Mouse (Mus musculus): ENCODE measurements around the gene 4833420G17Rik. TPM values are rescaled to one million over a fixed set of nuclear protein-coding genes. Genes with fewer than 3 reads are reported as not detected.
A peak's percentile ranks its signal among the peaks of the same experiment; 100 is the strongest.

Gene 4833420G17Rik
- polyA plus RNA-seq (2012; rRNA removed), result 22.3 and 23.3 TPM in 2 replicates

DNA sequence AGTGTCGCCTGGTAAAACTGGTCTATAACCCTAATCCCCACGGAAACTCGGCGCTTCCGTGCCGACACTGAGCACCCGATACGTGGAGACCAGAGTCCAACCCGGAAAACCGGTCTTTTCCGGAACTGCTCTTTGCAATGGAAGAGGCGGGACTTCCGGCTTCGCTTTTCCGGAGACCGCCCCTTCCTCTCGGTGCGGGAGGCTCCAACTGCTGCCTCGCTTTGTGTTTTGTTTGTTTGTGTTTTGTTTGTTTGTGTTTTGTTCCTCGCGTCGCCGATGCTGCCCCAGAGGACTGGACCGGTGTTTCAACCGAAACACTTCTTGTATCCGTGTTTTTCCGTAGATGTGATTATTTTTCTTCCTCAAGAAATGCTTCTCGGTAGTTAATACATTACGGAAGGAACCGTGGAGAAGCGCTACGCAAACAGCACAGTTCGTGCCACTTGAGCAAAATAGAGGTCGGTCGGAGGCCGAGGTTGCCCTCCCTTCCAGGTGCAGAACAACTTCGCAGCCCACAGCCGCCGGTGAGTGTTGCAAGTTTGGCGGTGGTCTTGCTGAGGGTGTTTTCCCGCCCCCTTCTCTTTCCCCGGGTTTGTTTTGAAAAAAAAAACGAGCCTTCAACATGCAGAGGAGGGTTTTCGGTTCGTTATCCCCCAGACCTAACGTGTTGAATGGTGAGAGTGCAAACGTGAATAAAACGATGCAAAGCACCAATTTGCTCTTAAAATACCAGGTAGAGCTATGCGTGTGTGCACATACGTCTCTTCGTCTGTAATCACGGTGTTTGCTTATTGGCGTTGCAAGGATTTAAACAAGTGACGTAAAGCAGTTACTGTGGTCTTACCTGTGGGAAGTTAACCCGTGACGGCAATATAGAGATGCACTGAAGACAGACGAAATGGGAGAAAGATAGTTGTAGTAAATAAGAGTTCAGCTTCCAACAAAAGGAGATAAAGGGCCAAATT is at the start of gene 4833420G17Rik:
TSS of gene 4833420G17Rik (plus strand) at position 173 of the 965 bp plus-strand sequence.
- WGBS, result 15% methylated on average over 57 of the region's 57 CpGs
- Histone ChIP-seq H3K4me1 (ENCODE audit: control insufficient read depth, insufficient read depth, low read length) (peaks cover 8% of the 10 kb centered on the region), H3K4me3 (ENCODE audit: insufficient read depth, low read depth, low read length) (peak within 1 kb of the TSS; percentile 67), H3K27me3 (replicated peaks; ENCODE audit: control insufficient read depth, insufficient read depth, low read length) (no peaks in the 10 kb centered on the region), H3K36me3 (ENCODE audit: control insufficient read depth, insufficient read depth, low read length) (peaks cover 5% of the 10 kb centered on the region), H3K27ac (ENCODE audit: insufficient read depth, low read depth, low read length) (peak within 1 kb of the TSS; percentile 39)
- TF ChIP-seq POLR2A (IDR thresholded peaks at IDR 0.05; ENCODE audit: low read depth, low read length) (no peak), CTCF (conservative IDR thresholded peaks at IDR 0.05; ENCODE audit: insufficient read depth, insufficient read length, low read depth, low read length) (no peak)
- peak; percentile 95 for DNase-seq

DNA sequence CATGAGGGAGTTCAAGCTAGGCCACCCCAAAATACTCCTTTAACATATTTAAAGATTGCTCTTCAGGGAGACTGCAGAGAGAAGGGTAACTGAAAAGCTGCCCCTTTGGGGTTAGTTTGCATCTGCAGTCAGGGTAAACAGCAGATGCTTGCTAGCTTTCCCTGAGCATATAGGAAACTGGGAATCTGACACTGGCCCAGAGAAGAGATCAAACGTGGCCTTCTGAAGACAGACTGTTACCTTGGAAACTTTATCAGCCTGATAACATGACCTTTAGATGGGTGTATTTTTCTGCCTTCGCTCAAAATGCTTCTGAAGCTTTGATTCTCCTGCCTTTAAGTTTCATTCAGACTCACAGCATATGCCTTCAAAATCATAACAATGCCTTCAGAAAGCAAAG is 49.5 kb upstream of the 4833420G17Rik start:
- H3K4me3 ChIP-seq (ENCODE audit: insufficient read depth, low read depth, low read length), result no peak overlapping the region
- H3K27ac ChIP-seq (ENCODE audit: insufficient read depth, low read depth, low read length), result no peak overlapping the region
- no peak for DNase-seq
- TF ChIP-seq POLR2A (IDR thresholded peaks at IDR 0.05; ENCODE audit: low read depth, low read length) (no peak), CTCF (conservative IDR thresholded peaks at IDR 0.05; ENCODE audit: insufficient read depth, insufficient read length, low read depth, low read length) (no peak)
- no peaks in the 10 kb centered on the region for H3K27me3 ChIP-seq (replicated peaks; ENCODE audit: control insufficient read depth, insufficient read depth, low read length)
- no peaks in the 10 kb centered on the region for H3K36me3 ChIP-seq (ENCODE audit: control insufficient read depth, insufficient read depth, low read length)
- WGBS, result 61% methylated on average over 2 of the region's 2 CpGs
- peaks cover 4% of the 10 kb centered on the region; the same call in 1 of the 2 replicates for H3K4me1 ChIP-seq (ENCODE audit: control insufficient read depth, insufficient read depth, low read length)

- Histone ChIP-seq H3K27ac (ENCODE audit: insufficient read depth, low read depth, low read length) (no peak overlapping the region), H3K4me3 (ENCODE audit: insufficient read depth, low read depth, low read length) (no peak overlapping the region), H3K4me1 (ENCODE audit: control insufficient read depth, insufficient read depth, low read length) (peaks cover 7% of the 10 kb centered on the region; the same call in 1 of the 2 replicates), H3K36me3 (ENCODE audit: control insufficient read depth, insufficient read depth, low read length) (no peaks in the 10 kb centered on the region), H3K27me3 (replicated peaks; ENCODE audit: control insufficient read depth, insufficient read depth, low read length) (no peaks in the 10 kb centered on the region)
- WGBS, result 90% methylated on average over 3 of the region's 3 CpGs
- TF ChIP-seq CTCF (conservative IDR thresholded peaks at IDR 0.05; ENCODE audit: insufficient read depth, insufficient read length, low read depth, low read length), result no peak
- no peak for TF ChIP-seq POLR2A (IDR thresholded peaks at IDR 0.05; ENCODE audit: low read depth, low read length)
- DNase-seq, result no peak
Observed at GRCm38 (mm10) chr13:119418479-119418878, 44.1 kb upstream of the 4833420G17Rik start.

DNA sequence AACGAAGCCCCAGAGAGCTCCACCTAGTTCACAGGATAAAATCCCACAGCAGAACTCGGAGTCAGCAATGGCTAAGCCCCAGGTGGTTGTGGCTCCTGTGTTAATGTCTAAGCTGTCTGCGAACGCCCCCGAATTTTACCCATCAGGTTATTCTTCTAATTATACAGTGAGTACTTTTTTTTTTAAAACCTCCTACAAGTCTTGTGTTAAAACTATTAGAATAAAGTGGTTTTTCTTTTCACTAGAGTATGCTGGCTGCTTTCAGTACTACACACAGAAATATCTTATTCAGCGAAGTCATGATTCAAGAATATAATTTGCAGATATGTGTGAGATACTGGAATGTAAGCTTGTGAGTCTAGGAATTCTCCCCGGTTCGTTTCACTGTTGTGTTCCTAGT is 32.4 kb upstream of the 4833420G17Rik start:
- no peak for TF ChIP-seq POLR2A (IDR thresholded peaks at IDR 0.05; ENCODE audit: low read depth, low read length)
- TF ChIP-seq CTCF (conservative IDR thresholded peaks at IDR 0.05; ENCODE audit: insufficient read depth, insufficient read length, low read depth, low read length), result no peak
- peak; percentile 56 for DNase-seq
- no peaks in the 10 kb centered on the region; the same call in 1 of the 2 replicates for H3K27me3 ChIP-seq (replicated peaks; ENCODE audit: control insufficient read depth, insufficient read depth, low read length)
- no peaks in the 10 kb centered on the region for H3K36me3 ChIP-seq (ENCODE audit: control insufficient read depth, insufficient read depth, low read length)
- H3K4me1 ChIP-seq (ENCODE audit: control insufficient read depth, insufficient read depth, low read length), result peaks cover 13% of the 10 kb centered on the region
- WGBS, result 7% methylated on average over 8 of the region's 8 CpGs
- H3K4me3 ChIP-seq (ENCODE audit: insufficient read depth, low read depth, low read length), result peak overlapping the region; percentile 92
- H3K27ac ChIP-seq (ENCODE audit: insufficient read depth, low read depth, low read length), result no peak overlapping the region; the same call in 1 of the 2 replicates

GRCm38 (mm10) chr13:119432041-119432440 is 30.5 kb upstream of the 4833420G17Rik start:
- WGBS, result 14% methylated on average over 1 of the region's 1 CpGs
- Histone ChIP-seq H3K36me3 (ENCODE audit: control insufficient read depth, insufficient read depth, low read length) (no peaks in the 10 kb centered on the region), H3K27me3 (replicated peaks; ENCODE audit: control insufficient read depth, insufficient read depth, low read length) (no peaks in the 10 kb centered on the region; the same call in 1 of the 2 replicates), H3K4me3 (ENCODE audit: insufficient read depth, low read depth, low read length) (no peak overlapping the region), H3K4me1 (ENCODE audit: control insufficient read depth, insufficient read depth, low read length) (peaks cover 13% of the 10 kb centered on the region), H3K27ac (ENCODE audit: insufficient read depth, low read depth, low read length) (no peak overlapping the region)
- peak; percentile 46 for DNase-seq
- TF ChIP-seq CTCF (conservative IDR thresholded peaks at IDR 0.05; ENCODE audit: insufficient read depth, insufficient read length, low read depth, low read length) (no peak), POLR2A (IDR thresholded peaks at IDR 0.05; ENCODE audit: low read depth, low read length) (no peak)

DNA sequence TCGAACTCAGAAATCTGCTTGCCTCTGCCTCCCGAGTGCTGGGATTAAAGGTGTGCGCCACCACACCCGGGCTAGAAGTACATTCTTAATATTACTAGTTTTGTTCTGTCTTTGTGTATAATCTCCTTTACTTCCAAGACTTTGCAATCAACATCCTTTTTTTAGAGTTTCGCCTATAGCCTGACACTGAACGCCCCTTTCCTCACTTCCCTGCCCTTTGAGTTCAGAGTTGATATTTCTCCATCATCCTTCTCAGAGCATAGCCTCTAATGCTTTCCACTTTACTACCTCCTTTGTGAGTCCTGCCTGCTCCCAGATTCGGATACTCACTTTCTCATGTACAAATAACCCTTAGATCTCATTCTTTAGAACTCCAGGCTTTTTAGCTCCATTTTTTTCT is 28.2 kb upstream of the 4833420G17Rik start:
- Histone ChIP-seq H3K27ac (ENCODE audit: insufficient read depth, low read depth, low read length) (no peak overlapping the region), H3K4me3 (ENCODE audit: insufficient read depth, low read depth, low read length) (no peak overlapping the region), H3K4me1 (ENCODE audit: control insufficient read depth, insufficient read depth, low read length) (peaks cover 13% of the 10 kb centered on the region), H3K36me3 (ENCODE audit: control insufficient read depth, insufficient read depth, low read length) (no peaks in the 10 kb centered on the region; the same call in 1 of the 2 replicates), H3K27me3 (replicated peaks; ENCODE audit: control insufficient read depth, insufficient read depth, low read length) (no peaks in the 10 kb centered on the region)
- DNase-seq, result no peak
- WGBS, result 86% methylated on average over 7 of the region's 7 CpGs
- TF ChIP-seq CTCF (conservative IDR thresholded peaks at IDR 0.05; ENCODE audit: insufficient read depth, insufficient read length, low read depth, low read length) (no peak), POLR2A (IDR thresholded peaks at IDR 0.05; ENCODE audit: low read depth, low read length) (no peak)

GRCm38 (mm10) chr13:119442244-119442643 is 20.3 kb upstream of the 4833420G17Rik start:
- TF ChIP-seq CTCF (conservative IDR thresholded peaks at IDR 0.05; ENCODE audit: insufficient read depth, insufficient read length, low read depth, low read length) (no peak), POLR2A (IDR thresholded peaks at IDR 0.05; ENCODE audit: low read depth, low read length) (no peak)
- H3K27ac ChIP-seq (ENCODE audit: insufficient read depth, low read depth, low read length), result no peak overlapping the region
- no peaks in the 10 kb centered on the region for H3K27me3 ChIP-seq (replicated peaks; ENCODE audit: control insufficient read depth, insufficient read depth, low read length)
- no peak overlapping the region for H3K4me3 ChIP-seq (ENCODE audit: insufficient read depth, low read depth, low read length)
- H3K36me3 ChIP-seq (ENCODE audit: control insufficient read depth, insufficient read depth, low read length), result no peaks in the 10 kb centered on the region; the same call in none of the 2 replicates
- no peak for DNase-seq
- no peaks in the 10 kb centered on the region for H3K4me1 ChIP-seq (ENCODE audit: control insufficient read depth, insufficient read depth, low read length)
- 68% methylated on average over 1 of the region's 1 CpGs for WGBS
